Mouse (Mus musculus) hindbrain, embryonic 14.5 days (tissue): ENCODE results near the gene Kcnh2. TPM values are rescaled to one million over a fixed set of nuclear protein-coding genes. Genes with fewer than 3 reads are reported as not detected.

ENCODE experiments used
- ATAC-seq: fragments of 200-750 bp; cut with Nextera tagmentation; 2 replicates; pipeline ENCODE4 v1.8.0; 2017; ENCODE audit warnings: moderate number of reproducible peaks, mild to moderate bottlenecking, moderate TSS enrichment, moderate library complexity; ENCODE audit not compliant: low FRiP score
- DNase-seq: peaks from one replicate; pipeline ENCODE4 v3.0.0-alpha.2; 2015; ENCODE audit warnings: low spot score
- H3K27ac ChIP-seq: fragments of 300-500 bp; sonication (generic); 2 replicates; pipeline ENCODE4 v1.5.1; 2014; ENCODE audit warnings: mild to moderate bottlenecking, moderate library complexity
- H3K27me3 ChIP-seq: fragments of 300-500 bp; sonication (generic); 2 replicates; pipeline ENCODE4 v1.6.1; 2014; ENCODE audit warnings: mild to moderate bottlenecking, low read length, mixed read lengths; ENCODE audit not compliant: control insufficient read depth, insufficient read depth
- H3K36me3 ChIP-seq: fragments of 300-500 bp; sonication (generic); replicated peaks from 2 replicates; pipeline ENCODE4 v1.6.1; 2014; ENCODE audit not compliant: control insufficient read depth, insufficient read depth
- H3K4me1 ChIP-seq: fragments of 300-500 bp; sonication (generic); replicated peaks from 2 replicates; pipeline ENCODE4 v1.6.1; 2014; ENCODE audit warnings: antibody characterized with exemption, low read length, mixed read lengths; ENCODE audit not compliant: control insufficient read depth, insufficient read depth
- H3K4me2 ChIP-seq: fragments of 300-500 bp; sonication (generic); replicated peaks from 2 replicates; pipeline ENCODE4 v1.6.1; 2014; ENCODE audit warnings: mild to moderate bottlenecking, moderate library complexity
- H3K4me3 ChIP-seq: fragments of 300-500 bp; sonication (generic); replicated peaks from 2 replicates; pipeline ENCODE4 v1.5.1; 2014; ENCODE audit warnings: mild to moderate bottlenecking, low read length
- H3K9ac ChIP-seq: fragments of 300-500 bp; sonication (generic); 2 replicates; pipeline ENCODE4 v1.6.1; 2014
- H3K9me3 ChIP-seq: fragments of 300-500 bp; sonication (generic); 2 replicates; pipeline ENCODE4 v1.6.1; 2016; ENCODE audit warnings: low read length; ENCODE audit not compliant: control insufficient read depth
- WGBS: fragments of 180-500 bp; shearing (Covaris S2); extraction: QIAGEN DNeasy Blood & Tissue Kit; methylation state at CpG from one replicate; pipeline ENCODE4 v1.1.7; 2014; 5-methylcytosine and 5-hydroxymethylcytosine counted together
- polyA plus RNA-seq: library from polyadenylated mRNA; unstranded; fragments of >200 nt; fragmentation: Nextera tagmentation; extraction: Ambion mirVana; gene quantifications from 2 replicates; pipeline ENCODE4 v1.2.1, GENCODE M21; 2014

Gene Kcnh2
- polyA plus RNA-seq, 1 experiment from 2014 or later: 15.1 TPM

DNA sequence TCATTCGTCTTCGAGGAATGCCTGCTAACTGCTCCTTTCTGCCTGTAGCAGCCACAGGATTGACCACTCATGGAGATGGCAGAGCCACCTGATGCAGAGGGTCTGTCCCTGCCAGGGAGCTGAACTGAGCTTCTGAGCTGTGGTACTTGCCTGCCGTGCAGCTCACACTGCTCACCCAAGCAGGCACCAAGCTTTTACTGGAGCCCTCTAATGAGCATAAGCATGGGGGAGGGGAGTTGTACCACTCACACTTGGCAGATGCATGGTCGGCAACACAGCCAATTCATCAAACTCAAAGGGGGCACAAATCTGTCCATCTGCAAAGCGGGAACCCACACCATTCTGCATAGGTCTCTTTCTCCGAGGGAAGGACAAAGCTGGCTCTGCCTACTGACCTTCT is 67.3 kb downstream of the Kcnh2 start:
- H3K9ac ChIP-seq: no peak overlapping the region
- no peaks in the 10 kb centered on the region for H3K27me3 ChIP-seq
- H3K4me3 ChIP-seq: no peak overlapping the region
- 55% methylated on average over 6 of the region's 6 CpGs for WGBS
- H3K36me3 ChIP-seq: no peaks in the 10 kb centered on the region
- ATAC-seq (no peak), DNase-seq (no peak)
- H3K4me1 ChIP-seq: no peaks in the 10 kb centered on the region
- no peaks in the 10 kb centered on the region for H3K9me3 ChIP-seq
- no peak overlapping the region for H3K4me2 ChIP-seq
- H3K27ac ChIP-seq: no peak overlapping the region

DNA sequence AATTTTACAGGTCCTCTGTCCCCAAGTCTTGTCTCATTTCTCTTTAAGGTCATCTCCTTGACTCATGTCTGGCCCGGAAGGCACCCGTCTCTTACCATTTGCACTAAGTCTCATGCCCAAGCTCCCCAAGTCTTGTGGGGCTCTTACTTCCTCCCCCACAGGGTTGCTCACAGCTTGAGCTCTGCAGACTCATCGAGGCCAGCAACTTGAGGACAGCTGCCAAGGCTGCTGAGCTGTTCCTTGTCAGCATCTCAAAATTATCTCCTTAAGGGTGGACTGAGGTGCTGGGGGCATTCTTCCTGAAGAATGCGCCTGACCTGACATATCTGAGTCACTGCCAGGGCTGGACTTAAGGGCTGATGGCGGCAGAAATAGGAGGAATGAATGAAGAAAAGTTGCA is 68.2 kb downstream of the Kcnh2 start:
- H3K4me3 ChIP-seq: no peak overlapping the region
- no peaks in the 10 kb centered on the region for H3K27me3 ChIP-seq
- no peak overlapping the region for H3K9ac ChIP-seq
- no peak overlapping the region for H3K27ac ChIP-seq
- no peaks in the 10 kb centered on the region for H3K9me3 ChIP-seq
- no peak for DNase-seq
- ATAC-seq: no peak
- H3K4me1 ChIP-seq: no peaks in the 10 kb centered on the region
- H3K36me3 ChIP-seq: no peaks in the 10 kb centered on the region
- WGBS: 76% methylated on average over 5 of the region's 5 CpGs
- H3K4me2 ChIP-seq: no peak overlapping the region

DNA sequence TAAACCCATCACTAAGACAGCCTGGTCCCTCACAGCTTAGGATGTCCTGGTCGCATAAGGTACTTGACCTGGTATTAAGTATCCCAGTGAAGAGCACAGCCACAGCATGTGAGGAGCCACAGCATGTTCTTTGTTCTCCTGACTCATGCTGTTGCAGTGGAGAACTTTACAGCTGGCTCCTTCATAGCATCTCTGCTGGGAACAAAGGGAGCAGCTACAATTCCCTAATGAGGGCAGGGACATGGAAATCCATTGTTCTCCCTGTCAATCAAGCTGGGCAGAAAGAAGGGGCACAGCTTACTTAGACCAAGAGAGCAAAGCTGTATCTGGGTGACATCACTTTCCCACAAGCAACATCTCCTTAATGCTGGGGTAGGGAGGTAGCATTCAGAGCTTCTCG is 70.9 kb downstream of the Kcnh2 start:
- H3K4me3 ChIP-seq: no peak overlapping the region
- WGBS: 32% methylated on average over 2 of the region's 2 CpGs
- H3K4me1 ChIP-seq: no peaks in the 10 kb centered on the region
- no peaks in the 10 kb centered on the region for H3K36me3 ChIP-seq
- H3K9me3 ChIP-seq: no peaks in the 10 kb centered on the region
- H3K9ac ChIP-seq: no peak overlapping the region
- H3K4me2 ChIP-seq: no peak overlapping the region
- ATAC-seq: no peak
- DNase-seq: no peak
- no peaks in the 10 kb centered on the region for H3K27me3 ChIP-seq
- H3K27ac ChIP-seq: no peak overlapping the region

DNA sequence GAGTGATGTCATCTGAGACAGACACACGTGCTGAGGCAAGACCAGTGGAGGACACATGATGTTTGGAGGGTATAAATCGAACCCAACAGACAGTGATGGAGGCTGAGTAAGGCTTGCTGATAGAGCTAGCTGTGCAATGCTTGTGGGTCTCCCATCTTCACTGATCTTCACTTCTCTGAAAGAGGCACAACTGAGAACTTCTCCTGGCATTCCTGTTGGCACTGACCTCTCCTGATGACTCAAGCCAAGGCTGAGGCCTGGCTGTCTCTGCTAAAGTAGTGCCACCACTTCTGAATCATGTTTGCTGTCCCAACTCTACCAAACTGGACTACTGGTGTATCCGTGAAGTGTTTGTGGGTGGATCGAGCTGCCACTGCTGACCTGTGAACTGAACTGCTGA is 71.9 kb downstream of the Kcnh2 start:
- H3K27ac ChIP-seq: no peak overlapping the region
- H3K9me3 ChIP-seq: no peaks in the 10 kb centered on the region
- no peaks in the 10 kb centered on the region for H3K36me3 ChIP-seq
- 92% methylated on average over 4 of the region's 4 CpGs for WGBS
- no peak overlapping the region for H3K4me2 ChIP-seq
- DNase-seq (no peak), ATAC-seq (no peak)
- no peak overlapping the region for H3K4me3 ChIP-seq
- no peaks in the 10 kb centered on the region for H3K27me3 ChIP-seq
- H3K4me1 ChIP-seq: no peaks in the 10 kb centered on the region
- H3K9ac ChIP-seq: no peak overlapping the region

DNA sequence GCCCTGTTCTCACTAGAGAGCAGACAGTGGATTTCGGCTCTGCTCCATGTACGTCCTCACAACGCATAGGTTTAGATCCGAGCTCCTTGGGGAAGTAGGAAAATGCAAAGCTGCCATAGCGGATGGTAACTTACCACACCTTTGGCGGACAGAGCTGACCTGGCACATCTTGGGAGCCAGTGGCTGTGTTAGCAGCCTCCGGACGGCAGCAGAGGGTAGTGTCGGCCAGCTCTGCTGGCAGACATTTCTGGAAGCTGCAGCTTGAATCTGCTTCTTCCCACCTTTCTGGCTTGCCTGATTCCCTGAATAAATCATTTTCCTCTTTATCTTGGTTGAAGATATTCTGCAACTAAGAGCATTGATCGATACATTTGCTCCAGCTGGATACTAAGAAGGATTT is 73.2 kb downstream of the Kcnh2 start:
- H3K9ac ChIP-seq: no peak overlapping the region
- H3K4me1 ChIP-seq: no peaks in the 10 kb centered on the region
- DNase-seq (no peak), ATAC-seq (no peak)
- no peaks in the 10 kb centered on the region for H3K27me3 ChIP-seq
- H3K4me3 ChIP-seq: no peak overlapping the region
- peak overlapping the region; percentile 44; the same call in 1 of the 2 replicates for H3K27ac ChIP-seq
- 88% methylated on average over 10 of the region's 10 CpGs for WGBS
- no peak overlapping the region for H3K4me2 ChIP-seq
- H3K9me3 ChIP-seq: no peaks in the 10 kb centered on the region
- no peaks in the 10 kb centered on the region for H3K36me3 ChIP-seq

DNA sequence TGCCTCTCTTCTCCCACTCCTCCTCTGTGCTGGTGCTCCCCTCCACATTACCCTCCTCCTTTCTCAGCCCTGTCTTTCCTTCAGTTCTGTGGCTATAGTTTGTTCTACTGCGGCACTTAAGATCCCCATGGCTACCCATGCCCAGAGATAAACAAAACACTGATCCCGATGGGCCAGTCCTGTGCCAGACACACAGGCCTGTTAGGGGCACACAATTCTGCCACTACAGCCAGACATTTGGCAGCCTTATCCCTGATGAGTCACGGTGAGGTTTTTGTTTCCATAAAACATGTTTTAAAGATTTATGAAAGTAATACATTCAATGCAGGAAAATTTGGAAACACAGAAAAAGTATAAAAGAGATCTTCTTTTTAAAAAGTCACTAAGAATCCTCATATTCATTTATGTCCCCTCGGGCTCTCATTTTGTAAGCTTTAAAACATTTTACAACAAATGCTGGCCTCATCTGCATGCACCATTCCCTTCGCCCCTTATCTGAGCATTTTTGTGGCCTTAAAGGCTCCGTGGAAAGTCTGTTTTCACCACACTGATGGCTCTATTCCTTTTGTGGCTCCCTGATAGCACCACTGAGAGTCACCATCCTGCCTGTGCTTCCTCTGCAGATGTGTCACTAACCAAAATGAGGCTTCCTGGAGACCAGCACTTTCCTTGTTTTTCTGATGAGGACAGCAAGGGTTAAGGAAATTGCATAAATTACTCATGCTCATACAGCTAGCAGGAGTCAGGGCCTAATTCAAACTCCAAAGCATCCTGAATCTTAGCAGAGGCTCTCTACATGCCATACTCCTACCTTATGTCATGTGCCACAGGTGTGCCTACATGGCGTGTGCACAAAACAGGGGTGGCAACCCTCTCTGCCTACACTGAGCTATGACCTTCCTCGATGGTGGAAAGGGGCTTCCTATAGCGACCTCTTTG is 77.5 kb downstream of the Kcnh2 start:
- H3K9me3 ChIP-seq: no peaks in the 10 kb centered on the region
- ATAC-seq (no peak), DNase-seq (no peak)
- WGBS: 73% methylated on average over 9 of the region's 9 CpGs
- no peaks in the 10 kb centered on the region for H3K4me1 ChIP-seq
- no peak overlapping the region for H3K9ac ChIP-seq
- H3K27ac ChIP-seq: no peak overlapping the region
- no peak overlapping the region for H3K4me2 ChIP-seq
- no peak overlapping the region for H3K4me3 ChIP-seq
- H3K27me3 ChIP-seq: no peaks in the 10 kb centered on the region
- H3K36me3 ChIP-seq: no peaks in the 10 kb centered on the region

DNA sequence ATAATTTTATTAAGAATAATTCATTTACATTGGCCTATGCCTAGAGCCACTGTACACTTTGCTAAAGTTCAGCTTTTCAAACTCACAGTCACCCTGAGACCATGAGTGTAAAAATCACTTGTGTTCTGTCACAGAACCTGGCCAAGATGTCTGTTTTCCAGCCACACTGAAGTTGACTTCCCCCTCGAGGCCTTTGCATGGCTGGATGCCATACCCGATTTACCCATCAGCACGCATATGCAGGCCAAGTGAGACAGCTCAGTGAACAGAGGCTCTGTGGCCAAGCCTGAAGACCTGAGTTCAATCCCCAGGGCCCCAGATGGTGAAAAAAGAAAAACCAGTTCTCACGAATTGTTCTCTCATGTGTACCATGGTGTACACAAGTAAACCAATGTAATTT is 80.5 kb downstream of the Kcnh2 start:
- DNase-seq (no peak), ATAC-seq (no peak)
- Histone ChIP-seq H3K9ac (no peak overlapping the region), H3K27me3 (no peaks in the 10 kb centered on the region), H3K4me1 (no peaks in the 10 kb centered on the region; the same call in 1 of the 2 replicates), H3K4me3 (no peak overlapping the region), H3K9me3 (no peaks in the 10 kb centered on the region), H3K4me2 (no peak overlapping the region), H3K27ac (no peak overlapping the region), H3K36me3 (no peaks in the 10 kb centered on the region)
- 80% methylated on average over 4 of the region's 4 CpGs for WGBS

Other genes with a start within 250 kb of the Kcnh2 start
- gene Nupl2, start 186.6 kb downstream of the Kcnh2 start, polyA plus RNA-seq: 13.7 and 16.0 TPM in 2 replicates
- 8.6 and 10.6 TPM in 2 replicates for gene Nos3, start 13.2 kb upstream of the Kcnh2 start, polyA plus RNA-seq
- gene Atg9b, start 40.5 kb upstream of the Kcnh2 start, polyA plus RNA-seq: 1.6 and 2.4 TPM in 2 replicates
- gene Abcb8, start 42.1 kb upstream of the Kcnh2 start, polyA plus RNA-seq: 42.0 and 45.6 TPM in 2 replicates
- gene Asic3, start 61.8 kb upstream of the Kcnh2 start, polyA plus RNA-seq: 0.35 and 0.80 TPM in 2 replicates
- gene Cdk5, start 71.9 kb upstream of the Kcnh2 start, polyA plus RNA-seq: 115 and 123 TPM in 2 replicates
- gene Slc4a2, start 72.2 kb upstream of the Kcnh2 start, polyA plus RNA-seq: 21.1 and 23.6 TPM in 2 replicates
- 92.8 and 92.9 TPM in 2 replicates for gene Fastk, start 93.7 kb upstream of the Kcnh2 start, polyA plus RNA-seq
- gene Tmub1, start 96.2 kb upstream of the Kcnh2 start, polyA plus RNA-seq: 54.4 and 62.4 TPM in 2 replicates
- gene Agap3, start 100.6 kb upstream of the Kcnh2 start, polyA plus RNA-seq: 66.3 and 73.1 TPM in 2 replicates
- 3.3 and 4.9 TPM in 2 replicates for gene Gbx1, start 175.6 kb upstream of the Kcnh2 start, polyA plus RNA-seq
- gene Asb10, start 189.4 kb upstream of the Kcnh2 start, polyA plus RNA-seq: 0.22 and 0.23 TPM in 2 replicates
- 0.10 and 0.19 TPM in 2 replicates for gene 4931409K22Rik, start 205.2 kb upstream of the Kcnh2 start, polyA plus RNA-seq
- gene Abcf2, start 225.9 kb upstream of the Kcnh2 start, polyA plus RNA-seq: 72.3 and 87.2 TPM in 2 replicates
- gene Chpf2, start 235.1 kb upstream of the Kcnh2 start, polyA plus RNA-seq: 14.0 and 14.4 TPM in 2 replicates